Mouse (Mus musculus) hindbrain, embryonic 11.5 days (tissue): ENCODE results near the gene Zfhx3. TPM values are rescaled to one million over a fixed set of nuclear protein-coding genes. Genes with fewer than 3 reads are reported as not detected.

Experiments
- ATAC-seq: fragments of 200-750 bp; cut with Nextera tagmentation; 2 replicates; pipeline ENCODE4 v1.8.0; 2017; ENCODE audit warnings: mild to moderate bottlenecking, moderate TSS enrichment, moderate library complexity; ENCODE audit not compliant: low FRiP score
- DNase-seq: peaks from one replicate; pipeline ENCODE4 v3.0.0-alpha.2; 2015; ENCODE audit warnings: low spot score
- H3K27ac ChIP-seq: fragments of 300-500 bp; sonication (generic); 2 replicates; pipeline ENCODE4 v1.5.1; 2014; ENCODE audit warnings: mild to moderate bottlenecking, low read depth, low read length
- H3K27me3 ChIP-seq: fragments of 300-500 bp; sonication (generic); 2 replicates; pipeline ENCODE4 v1.6.1; 2014; ENCODE audit warnings: mild to moderate bottlenecking, low read length, moderate library complexity, mixed read lengths; ENCODE audit not compliant: control insufficient read depth, insufficient read depth
- H3K36me3 ChIP-seq: fragments of 300-500 bp; sonication (generic); 2 replicates; pipeline ENCODE4 v1.6.1; 2014; ENCODE audit warnings: mild to moderate bottlenecking, low read length, moderate library complexity, mixed read lengths; ENCODE audit not compliant: control insufficient read depth, insufficient read depth
- H3K4me1 ChIP-seq: fragments of 300-500 bp; sonication (generic); replicated peaks from 2 replicates; pipeline ENCODE4 v1.6.1; 2014; ENCODE audit warnings: low read length, mixed read lengths; ENCODE audit not compliant: control insufficient read depth, insufficient read depth
- H3K4me2 ChIP-seq: fragments of 300-500 bp; sonication (generic); replicated peaks from 2 replicates; pipeline ENCODE4 v1.6.1; 2014; ENCODE audit warnings: mild to moderate bottlenecking, low read depth, low read length
- H3K4me3 ChIP-seq: fragments of 300-500 bp; sonication (generic); 2 replicates; pipeline ENCODE4 v1.5.1; 2014; ENCODE audit warnings: low read depth, low read length
- H3K9ac ChIP-seq: fragments of 300-500 bp; sonication (generic); 2 replicates; pipeline ENCODE4 v1.6.1; 2014; ENCODE audit warnings: low read depth, low read length
- H3K9me3 ChIP-seq: fragments of 300-500 bp; sonication (generic); 2 replicates; pipeline ENCODE4 v1.6.1; 2016; ENCODE audit warnings: low read length; ENCODE audit not compliant: control insufficient read depth
- WGBS: fragments of 180-500 bp; shearing (Covaris S2); extraction: QIAGEN DNeasy Blood & Tissue Kit; methylation state at CpG from one replicate; pipeline ENCODE4 v1.1.7; 2014; 5-methylcytosine and 5-hydroxymethylcytosine counted together
- polyA plus RNA-seq: library from polyadenylated mRNA; unstranded; fragments of >200 nt; fragmentation: Nextera tagmentation; extraction: Ambion mirVana; gene quantifications from 2 replicates; pipeline ENCODE4 v1.2.1, GENCODE M21; 2014

The Zfhx3 gene
- polyA plus RNA-seq, 1 experiment from 2014 or later: 47.1 TPM

DNA sequence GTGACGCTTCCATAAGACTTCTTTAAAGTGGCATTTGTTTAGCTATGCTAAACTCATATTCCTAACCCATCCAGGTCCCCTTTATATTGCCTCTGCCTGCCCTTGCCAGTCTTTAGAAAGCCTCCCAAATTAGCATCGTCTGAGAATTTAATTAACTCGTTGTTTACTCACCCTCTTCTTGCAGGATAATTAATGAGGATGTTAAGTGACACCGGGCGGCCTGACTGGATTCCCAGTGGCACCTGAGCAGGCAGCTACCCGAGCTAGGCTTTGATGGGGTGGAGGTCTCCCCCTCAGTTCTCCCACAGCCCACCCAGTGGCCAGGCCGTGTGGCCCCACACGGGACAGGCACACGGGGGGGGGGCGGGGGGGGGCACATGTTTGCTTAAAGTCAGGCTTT lies 895.3 kb downstream of the Zfhx3 start:
- no peak overlapping the region for H3K9ac ChIP-seq
- no peaks in the 10 kb centered on the region for H3K36me3 ChIP-seq
- peaks cover 2% of the 10 kb centered on the region; the same call in 1 of the 2 replicates for H3K4me1 ChIP-seq
- WGBS: 24% methylated on average over 10 of the region's 10 CpGs
- no peaks in the 10 kb centered on the region for H3K27me3 ChIP-seq
- H3K4me2 ChIP-seq: no peak overlapping the region
- no peak for ATAC-seq
- H3K27ac ChIP-seq: no peak overlapping the region
- DNase-seq: no peak
- H3K4me3 ChIP-seq: no peak overlapping the region
- no peaks in the 10 kb centered on the region for H3K9me3 ChIP-seq

DNA sequence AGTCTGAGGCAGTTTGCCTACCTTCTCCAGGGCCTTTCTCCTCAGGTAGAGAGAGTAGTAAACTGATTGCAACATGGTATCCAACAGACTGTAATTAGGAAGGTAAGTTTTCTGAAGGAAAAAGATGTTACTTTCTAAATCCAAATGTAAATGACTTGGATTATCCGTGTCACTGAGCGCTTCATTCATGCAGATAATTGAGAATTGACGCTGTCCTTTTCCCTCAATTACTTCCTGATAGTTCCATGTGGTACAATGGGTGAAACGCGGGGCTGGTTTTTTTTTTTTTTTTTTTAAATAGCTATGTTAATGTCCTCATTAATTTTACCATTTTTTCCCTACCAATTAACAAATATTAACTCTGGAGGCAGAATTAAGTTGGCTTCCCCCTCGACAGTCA lies 896.3 kb downstream of the Zfhx3 start:
- DNase-seq (no peak), ATAC-seq (no peak)
- Histone ChIP-seq H3K9me3 (no peaks in the 10 kb centered on the region), H3K4me1 (0 out of 2 replicates have a peak, but pooled peaks cover 2% of the 10 kb centered on the region), H3K9ac (no peak overlapping the region), H3K36me3 (no peaks in the 10 kb centered on the region), H3K4me2 (no peak overlapping the region), H3K27me3 (no peaks in the 10 kb centered on the region), H3K27ac (no peak overlapping the region), H3K4me3 (no peak overlapping the region)
- 52% methylated on average over 6 of the region's 6 CpGs for WGBS

GRCm38 (mm10) chr8:108842307-108842706 lies 899.9 kb downstream of the Zfhx3 start:
- no peak overlapping the region for H3K4me3 ChIP-seq
- no peak overlapping the region for H3K9ac ChIP-seq
- ATAC-seq (no peak), DNase-seq (no peak)
- H3K4me1 ChIP-seq: 0 out of 2 replicates have a peak, but pooled peaks cover 4% of the 10 kb centered on the region
- no peak overlapping the region for H3K4me2 ChIP-seq
- no peaks in the 10 kb centered on the region for H3K36me3 ChIP-seq
- H3K9me3 ChIP-seq: no peaks in the 10 kb centered on the region
- H3K27me3 ChIP-seq: no peaks in the 10 kb centered on the region
- 79% methylated on average over 4 of the region's 5 CpGs for WGBS
- H3K27ac ChIP-seq: no peak overlapping the region

DNA sequence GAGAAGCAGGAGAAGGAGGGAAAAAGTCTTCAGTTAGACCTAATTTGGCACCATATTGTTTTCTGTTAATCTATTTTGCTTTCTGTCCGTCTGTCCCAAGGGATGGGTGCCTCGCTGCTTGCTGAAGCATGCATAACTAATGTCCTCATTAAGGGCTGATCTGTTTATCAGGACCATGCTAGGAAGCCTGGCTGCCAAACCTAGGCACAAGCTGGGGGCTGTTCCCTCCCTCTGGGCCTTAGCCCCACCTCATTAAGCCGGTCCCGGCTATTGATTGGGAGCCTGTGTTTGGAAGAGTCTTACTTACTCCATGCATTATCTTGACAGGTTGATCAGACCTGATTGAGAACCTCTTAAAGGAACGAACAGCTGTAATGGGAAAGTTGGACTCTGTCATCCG lies 903.7 kb downstream of the Zfhx3 start:
- Histone ChIP-seq H3K36me3 (no peaks in the 10 kb centered on the region), H3K4me3 (no peak overlapping the region), H3K9ac (no peak overlapping the region), H3K4me2 (no peak overlapping the region), H3K4me1 (0 out of 2 replicates have a peak, but pooled peaks cover 2% of the 10 kb centered on the region), H3K27me3 (no peaks in the 10 kb centered on the region), H3K27ac (no peak overlapping the region), H3K9me3 (no peaks in the 10 kb centered on the region)
- ATAC-seq (peak; percentile 78), DNase-seq (peak; percentile 39)
- WGBS: 57% methylated on average over 6 of the region's 6 CpGs

- Histone ChIP-seq H3K27me3 (no peaks in the 10 kb centered on the region), H3K9me3 (no peaks in the 10 kb centered on the region), H3K36me3 (no peaks in the 10 kb centered on the region), H3K4me3 (no peak overlapping the region), H3K4me1 (0 out of 2 replicates have a peak, but pooled peaks cover 2% of the 10 kb centered on the region), H3K27ac (no peak overlapping the region), H3K9ac (no peak overlapping the region), H3K4me2 (no peak overlapping the region)
- 71% methylated on average over 10 of the region's 11 CpGs for WGBS
- ATAC-seq (no peak), DNase-seq (no peak)
Observed at GRCm38 (mm10) chr8:108846827-108847226, 904.4 kb downstream of the Zfhx3 start.

GRCm38 (mm10) chr8:108847356-108847755 lies 904.9 kb downstream of the Zfhx3 start:
- 0 out of 2 replicates have a peak, but pooled peaks cover 2% of the 10 kb centered on the region for H3K4me1 ChIP-seq
- ATAC-seq (no peak), DNase-seq (no peak)
- no peaks in the 10 kb centered on the region for H3K9me3 ChIP-seq
- H3K9ac ChIP-seq: no peak overlapping the region
- H3K4me2 ChIP-seq: no peak overlapping the region
- H3K27me3 ChIP-seq: no peaks in the 10 kb centered on the region
- H3K36me3 ChIP-seq: no peaks in the 10 kb centered on the region
- H3K27ac ChIP-seq: no peak overlapping the region
- WGBS: 82% methylated on average over 2 of the region's 2 CpGs
- H3K4me3 ChIP-seq: no peak overlapping the region

- Histone ChIP-seq H3K4me3 (no peak overlapping the region), H3K4me2 (no peak overlapping the region), H3K9ac (no peak overlapping the region), H3K36me3 (no peaks in the 10 kb centered on the region), H3K27me3 (no peaks in the 10 kb centered on the region), H3K4me1 (0 out of 2 replicates have a peak, but pooled peaks cover 2% of the 10 kb centered on the region), H3K9me3 (no peaks in the 10 kb centered on the region), H3K27ac (no peak overlapping the region)
- ATAC-seq: no peak
- no peak for DNase-seq
- 86% methylated on average over 3 of the region's 3 CpGs for WGBS
Observed at GRCm38 (mm10) chr8:108848484-108848883, 906.0 kb downstream of the Zfhx3 start.

DNA sequence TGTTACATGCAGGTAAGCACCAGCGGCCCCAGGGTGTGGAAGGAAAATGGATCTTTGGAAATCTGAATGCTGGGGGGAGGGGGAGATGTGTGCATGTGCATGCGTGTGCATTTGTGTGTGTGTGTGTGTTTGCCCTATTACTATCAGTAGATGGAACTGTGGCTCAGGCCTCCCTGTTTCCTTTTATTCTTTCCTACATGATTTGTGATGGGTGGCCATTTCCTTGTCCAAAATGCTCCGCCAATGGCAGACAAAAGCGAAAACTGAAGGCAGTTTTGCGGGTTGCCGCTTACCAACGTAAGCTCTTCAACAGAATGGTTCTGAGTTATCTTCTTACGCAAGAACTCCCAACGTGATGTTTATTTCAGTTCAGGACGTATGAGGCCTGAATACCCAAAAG lies 910.6 kb downstream of the Zfhx3 start:
- Histone ChIP-seq H3K27me3 (no peaks in the 10 kb centered on the region), H3K9ac (no peak overlapping the region), H3K4me3 (no peak overlapping the region), H3K4me1 (no peaks in the 10 kb centered on the region), H3K36me3 (no peaks in the 10 kb centered on the region), H3K4me2 (no peak overlapping the region), H3K9me3 (no peaks in the 10 kb centered on the region), H3K27ac (no peak overlapping the region)
- DNase-seq: no peak
- no peak for ATAC-seq
- WGBS: 88% methylated on average over 10 of the region's 10 CpGs

DNA sequence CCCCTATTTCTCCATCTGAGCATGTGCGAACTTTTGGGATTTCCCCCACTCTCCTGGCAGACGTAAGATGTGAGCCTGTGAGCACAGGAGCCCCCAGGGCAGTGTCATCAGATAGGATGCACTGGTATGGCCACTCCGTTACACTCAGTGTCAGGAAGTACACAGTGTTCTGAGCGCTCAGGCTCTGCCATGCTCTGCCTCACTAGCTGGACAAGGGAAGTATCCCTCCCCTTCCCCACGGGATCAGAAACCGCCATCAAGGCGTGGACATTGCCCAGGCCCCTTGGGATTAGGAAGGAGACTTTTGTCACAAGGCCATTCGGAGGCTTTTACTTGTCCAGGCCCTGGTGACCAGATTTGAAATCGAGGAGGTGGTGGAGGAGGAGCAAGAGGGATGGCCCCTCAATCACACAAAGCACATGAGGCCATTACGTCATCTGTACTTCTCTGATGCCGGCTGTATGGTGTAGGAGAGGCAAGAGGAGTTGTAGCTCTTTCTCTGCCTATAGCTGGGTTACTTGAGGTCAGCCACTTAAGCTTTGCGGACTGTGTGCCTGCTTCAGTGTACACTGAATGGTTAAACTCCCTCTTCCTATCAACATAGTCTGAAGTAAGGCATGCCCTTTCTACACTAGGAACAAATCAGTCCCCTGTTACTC lies 912.1 kb downstream of the Zfhx3 start:
- ATAC-seq: no peak
- H3K9me3 ChIP-seq: no peaks in the 10 kb centered on the region
- no peak overlapping the region for H3K27ac ChIP-seq
- H3K36me3 ChIP-seq: no peaks in the 10 kb centered on the region
- H3K4me1 ChIP-seq: no peaks in the 10 kb centered on the region
- peak; percentile 18 for DNase-seq
- no peaks in the 10 kb centered on the region for H3K27me3 ChIP-seq
- no peak overlapping the region for H3K4me2 ChIP-seq
- H3K9ac ChIP-seq: no peak overlapping the region
- H3K4me3 ChIP-seq: no peak overlapping the region
- 78% methylated on average over 12 of the region's 12 CpGs for WGBS
